Mouse (Mus musculus): Measurements from ENCODE around the gene Fam71e1.

Fam71e1 gene

DNA sequence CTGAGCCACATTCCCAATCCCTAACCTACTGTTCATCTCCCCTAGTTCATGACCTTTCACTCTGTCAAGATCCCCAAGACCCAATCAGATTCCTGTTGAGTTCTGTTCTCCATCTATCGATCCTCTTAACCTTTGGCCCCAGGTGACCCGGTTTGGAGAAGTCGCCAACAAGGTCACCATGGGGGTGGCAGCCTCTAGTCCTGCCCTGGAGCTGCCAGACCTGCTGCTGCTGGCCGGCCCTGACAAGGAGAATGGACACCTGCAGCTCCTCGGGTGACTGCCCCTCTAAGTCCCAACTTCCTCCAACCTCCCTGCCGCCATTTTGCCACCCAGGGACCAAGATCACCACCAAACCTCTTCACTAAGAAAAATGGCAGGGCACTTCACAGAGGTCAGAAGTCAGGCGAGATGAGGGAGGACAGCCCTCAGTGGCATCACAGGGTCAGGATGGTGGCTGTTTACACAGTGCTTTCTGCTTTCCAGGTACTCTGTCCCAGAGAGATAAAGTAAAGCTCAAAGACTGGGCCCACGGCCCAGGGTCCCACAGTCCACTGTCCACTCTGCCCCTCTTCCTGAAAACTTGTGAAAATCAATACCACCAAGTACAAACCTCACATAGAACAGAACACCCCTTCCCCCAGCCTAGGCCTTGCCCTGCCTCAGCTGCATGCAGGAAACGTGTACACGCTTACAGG is 1.1 kb downstream of the Fam71e1 start:
- DNase-seq (ENCODE audit: low read depth, low spot score), result peak; percentile 39

DNA sequence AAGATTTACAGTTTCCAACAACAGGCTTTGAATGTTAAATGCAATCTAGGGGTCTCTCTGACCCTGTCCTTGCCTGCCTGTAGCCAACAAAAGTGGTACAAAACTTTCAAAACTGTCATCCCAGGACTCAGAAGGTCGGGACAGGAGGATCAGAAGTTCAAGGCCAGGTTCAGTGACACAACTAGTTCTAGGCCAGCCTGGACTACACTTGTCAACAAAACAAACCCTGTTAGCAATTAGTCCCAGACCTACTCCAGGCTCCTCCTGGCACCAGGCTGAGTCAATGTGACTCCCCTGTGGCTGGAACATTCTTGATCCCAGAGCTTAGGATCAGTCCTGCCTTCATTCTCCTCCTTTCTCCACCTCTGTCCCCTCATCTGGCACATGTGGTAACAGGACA is 2.5 kb downstream of the Fam71e1 start:
- DNase-seq (ENCODE audit: low read depth, low spot score), result no peak

DNA sequence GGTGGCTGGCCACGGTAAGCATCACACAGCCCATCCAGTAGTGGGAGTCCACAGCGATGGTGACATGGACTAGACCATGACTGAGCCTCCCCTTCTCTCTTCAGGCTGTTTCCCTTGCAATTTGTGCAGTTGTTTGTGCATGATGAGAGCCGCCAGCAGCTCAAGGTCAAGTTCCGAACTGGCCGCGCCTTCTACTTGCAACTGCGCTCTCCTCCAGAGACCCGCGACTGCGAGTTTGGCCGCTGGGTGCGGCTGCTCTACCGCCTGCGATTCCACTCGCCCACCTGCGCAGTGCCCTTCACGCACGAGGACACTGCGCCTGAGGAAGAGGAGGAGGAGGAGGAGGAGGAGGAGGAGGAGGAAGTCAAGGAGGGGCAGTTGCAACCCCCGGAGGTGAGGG is 3.7 kb downstream of the Fam71e1 start:
- DNase-seq (ENCODE audit: low read depth, low spot score), result no peak

DNA sequence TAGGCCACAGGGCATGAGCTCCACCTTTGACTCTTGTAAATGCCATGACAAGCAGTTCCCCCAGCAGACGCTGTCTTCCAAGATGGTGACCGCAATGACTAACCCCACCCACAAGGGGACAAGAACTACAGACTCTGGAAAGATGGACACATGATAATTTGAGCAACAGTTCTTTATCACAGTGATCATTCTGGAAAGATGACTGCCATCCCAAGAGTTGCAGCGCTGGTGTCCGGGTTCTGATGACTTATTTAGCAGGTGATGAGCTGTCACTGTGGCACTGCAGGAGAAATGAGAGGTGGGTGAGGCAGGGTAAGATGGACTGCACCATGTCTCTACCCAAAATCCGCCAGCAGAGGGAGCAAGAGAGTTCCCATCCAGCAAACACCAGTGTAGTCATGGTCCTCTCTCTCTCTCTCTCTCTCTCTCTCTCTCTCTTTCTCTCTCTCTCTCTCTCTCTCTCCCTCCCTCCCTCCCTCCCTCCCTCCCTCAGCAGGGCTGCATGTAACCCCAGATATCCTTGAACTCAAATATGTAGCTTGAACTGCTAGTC is 5.3 kb downstream of the Fam71e1 start:
- DNase-seq (ENCODE audit: low read depth, low spot score), result peak; percentile 75

DNA sequence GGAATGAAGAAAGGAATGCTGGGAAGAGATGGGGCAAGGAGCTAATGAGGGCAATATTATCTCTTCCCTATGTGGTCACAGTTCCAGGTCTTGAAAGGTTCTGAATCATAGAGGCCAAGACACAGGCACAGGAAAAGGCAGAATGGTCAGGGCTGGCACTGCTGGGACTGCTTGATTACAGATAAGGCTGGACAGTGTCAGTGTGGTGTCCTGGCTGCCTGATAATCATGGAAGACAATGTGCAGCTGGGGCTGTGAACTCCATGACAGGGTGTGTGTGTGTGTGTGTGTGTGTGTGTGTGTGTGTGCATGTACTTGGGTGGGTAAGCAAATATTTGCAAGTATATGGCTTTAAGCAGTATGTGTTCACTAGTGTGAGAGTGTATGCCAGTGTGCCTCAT is 11.1 kb downstream of the Fam71e1 start:
- DNase-seq (ENCODE audit: low read depth, low spot score), result no peak

DNA sequence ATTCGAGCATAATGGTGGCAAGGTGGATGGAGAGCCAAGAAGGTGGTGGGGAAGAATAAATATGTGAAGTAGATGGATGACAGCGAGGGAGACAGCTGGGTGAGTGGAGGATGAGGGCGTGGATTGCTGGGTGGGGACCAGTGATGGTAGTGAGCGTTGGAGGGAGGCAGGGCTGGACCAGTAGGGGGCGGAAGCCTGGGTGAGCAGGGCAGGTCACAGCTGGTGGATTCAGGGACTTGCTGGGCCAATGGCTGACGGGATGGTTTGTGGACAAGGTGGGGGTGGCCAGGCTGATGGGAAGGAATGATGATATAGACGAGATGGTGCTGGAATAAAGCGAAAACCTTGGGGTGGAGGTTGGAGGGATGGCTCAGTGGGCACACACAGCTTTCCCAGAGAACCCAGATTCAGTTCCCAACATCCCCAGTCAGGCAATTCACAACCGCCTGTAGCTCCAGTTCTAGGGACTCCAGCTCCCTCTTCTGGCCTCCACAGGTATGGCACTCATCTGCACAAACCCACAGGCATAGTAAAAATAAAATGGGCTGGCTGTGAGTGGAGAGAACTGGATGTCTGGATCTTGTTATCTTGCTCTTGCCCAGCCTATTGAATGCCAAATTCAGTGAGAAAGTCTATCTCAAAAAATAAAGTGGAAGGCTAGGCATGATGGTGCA is 23.0 kb downstream of the Fam71e1 start:
- DNase-seq (ENCODE audit: low read depth, low spot score), result peak; percentile 48

DNA sequence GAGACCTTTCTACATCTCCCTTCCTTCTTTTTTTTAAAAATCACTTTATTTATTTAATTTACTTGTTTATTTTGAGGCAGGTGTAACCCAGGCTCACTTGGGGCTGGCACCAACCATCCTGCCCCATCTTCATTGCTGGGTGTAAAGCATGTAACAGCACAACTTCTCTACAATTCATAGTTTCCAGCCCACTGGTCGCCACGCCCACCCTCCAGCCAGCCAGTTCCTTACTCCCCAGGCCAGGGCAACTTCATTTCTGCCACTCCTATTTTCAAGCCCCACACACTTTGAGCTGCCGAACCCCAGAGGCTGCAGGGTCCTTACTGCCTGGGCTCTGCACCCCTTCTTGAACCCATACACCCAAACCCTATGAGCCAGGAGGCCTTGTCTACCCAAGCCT is 24.6 kb downstream of the Fam71e1 start:
- DNase-seq (ENCODE audit: low read depth, low spot score), result peak; percentile 53

DNA sequence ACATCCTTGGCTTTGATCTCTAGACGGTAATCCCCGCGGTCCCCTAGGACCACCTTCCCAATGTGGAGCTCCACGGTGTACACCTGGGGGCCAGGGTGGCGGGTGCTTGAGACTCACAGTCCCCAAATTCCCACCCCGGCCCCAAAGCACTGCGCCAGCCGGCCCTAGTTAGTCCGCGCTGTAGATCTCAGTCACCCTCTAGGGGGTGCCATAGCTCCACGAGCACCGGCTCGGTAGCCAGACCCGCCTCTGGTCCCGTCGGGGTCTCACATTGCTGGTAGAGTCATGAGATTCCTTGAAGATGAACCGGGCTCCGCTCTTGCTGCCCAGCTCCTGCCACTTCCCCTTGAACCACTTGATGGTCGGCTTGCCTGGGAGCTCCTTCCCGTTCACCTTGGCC is 25.3 kb downstream of the Fam71e1 start:
- peak; percentile 72 for DNase-seq (ENCODE audit: low read depth, low spot score)

DNA sequence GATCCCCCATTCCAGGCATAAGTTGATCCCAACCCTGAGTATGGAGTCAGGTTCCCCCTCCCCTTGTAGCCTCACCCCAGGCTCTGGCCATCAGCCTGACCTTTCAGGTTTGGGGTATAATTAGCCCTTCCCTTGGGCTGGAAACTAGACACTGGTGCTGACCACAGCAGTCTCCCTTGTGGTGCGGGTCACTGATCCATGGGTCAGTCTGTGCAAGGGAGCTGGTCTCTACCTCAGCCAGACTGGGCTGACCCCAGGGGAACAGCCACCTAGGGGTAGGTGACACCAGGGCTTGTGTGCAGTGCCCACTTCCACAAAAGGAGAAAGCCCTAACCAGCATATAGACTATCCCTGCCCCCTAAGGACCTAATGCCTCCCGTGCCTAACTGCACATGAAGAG is 26.7 kb downstream of the Fam71e1 start:
- no peak for DNase-seq (ENCODE audit: low read depth, low spot score)

DNA sequence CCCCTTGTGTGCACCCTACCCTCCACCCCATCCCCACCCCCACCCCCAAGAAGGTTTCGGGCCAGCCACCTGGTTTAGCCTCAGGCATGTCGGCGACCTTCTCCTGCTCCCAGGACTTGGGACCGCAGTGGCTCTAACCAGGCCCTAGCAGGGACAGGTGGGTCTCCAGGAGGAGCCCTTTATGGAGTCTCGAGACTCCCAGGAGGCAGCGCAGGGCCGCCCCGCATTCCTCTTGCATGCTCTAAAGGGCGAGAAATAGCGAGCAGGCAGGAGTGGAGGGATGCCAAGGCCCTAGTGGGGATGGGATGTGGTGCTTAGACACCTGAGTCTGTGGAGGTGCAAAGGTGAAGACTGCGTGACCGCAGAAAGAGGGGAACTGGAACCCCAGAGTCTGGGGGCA is 28.1 kb downstream of the Fam71e1 start, which contains the start of gene Mybpc2:
Mybpc2 (minus strand) TSS at position 155 of the 400 bp plus-strand sequence.
- no peak for DNase-seq (ENCODE audit: low read depth, low spot score)

DNA sequence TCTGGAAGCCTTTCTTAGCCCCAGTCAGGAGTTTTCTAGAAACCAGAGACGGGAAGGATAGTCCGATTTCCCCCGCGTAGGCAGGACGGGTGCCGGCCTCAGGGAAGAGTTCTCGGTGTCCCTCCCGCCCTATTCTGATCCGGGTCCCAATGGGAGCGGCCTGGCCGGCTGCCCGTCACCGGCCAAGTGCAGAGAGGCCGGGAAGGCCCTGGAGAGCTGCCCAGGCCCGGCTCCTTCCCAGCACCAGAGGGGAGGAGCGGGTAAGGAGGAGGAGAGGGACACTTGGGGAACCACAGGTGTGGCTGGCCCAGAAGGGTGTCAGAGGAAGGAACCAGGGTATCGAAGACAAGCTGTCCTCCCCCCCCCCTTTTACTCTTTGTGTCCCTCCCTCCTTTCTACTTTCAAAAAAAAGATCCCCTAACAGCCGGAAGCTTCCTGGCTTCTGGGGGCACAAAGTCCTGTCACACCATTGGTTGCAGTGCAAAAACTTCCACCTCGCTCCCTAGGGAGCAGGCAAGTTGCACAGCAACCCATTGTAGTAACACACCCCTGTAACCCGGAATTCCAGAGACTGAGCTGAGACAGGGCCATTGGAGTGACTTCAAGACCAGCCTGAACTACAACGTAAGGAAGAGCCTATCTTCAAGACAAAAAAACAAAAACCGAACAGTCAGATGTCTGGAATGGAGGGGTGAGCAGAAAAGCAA is 28.9 kb downstream of the Fam71e1 start:
- DNase-seq (ENCODE audit: low read depth, low spot score), result peak; percentile 24

DNA sequence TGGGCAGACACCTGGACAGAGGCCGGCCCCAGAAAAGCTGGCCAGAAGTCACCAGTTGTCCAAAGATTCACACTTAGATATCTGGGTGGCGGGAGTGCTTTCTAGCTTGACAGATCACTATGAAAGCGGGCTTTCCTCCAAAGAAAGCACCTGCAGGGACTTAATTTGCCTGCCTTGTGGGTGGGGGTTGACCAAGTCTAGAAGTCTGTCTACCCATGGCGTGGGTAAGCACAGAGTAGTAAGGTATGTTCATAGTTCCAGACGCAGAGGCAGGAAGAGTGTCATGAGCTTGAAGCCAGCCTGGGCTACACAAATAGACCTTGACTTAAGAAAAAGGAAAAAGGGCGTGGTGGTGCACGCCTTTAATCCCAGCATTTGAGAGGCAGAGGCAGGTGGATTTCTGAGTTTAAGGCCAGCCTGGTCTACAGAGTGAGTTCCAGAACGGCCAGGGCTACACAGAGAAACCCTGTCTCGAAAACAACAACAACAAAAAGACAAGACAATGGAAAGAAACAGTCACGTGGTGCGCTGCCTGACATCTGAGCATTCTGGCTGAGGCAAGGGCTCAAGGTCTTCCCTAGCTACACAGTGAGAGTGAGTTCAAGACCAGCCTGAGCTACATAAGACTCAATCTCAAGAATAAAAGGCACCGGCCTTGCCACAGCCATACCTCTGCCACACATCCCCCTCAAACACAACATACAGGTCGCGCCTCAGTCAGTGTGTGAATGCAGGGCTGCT is 30.2 kb downstream of the Fam71e1 start:
- peak; percentile 76 for DNase-seq (ENCODE audit: low read depth, low spot score)

DNA sequence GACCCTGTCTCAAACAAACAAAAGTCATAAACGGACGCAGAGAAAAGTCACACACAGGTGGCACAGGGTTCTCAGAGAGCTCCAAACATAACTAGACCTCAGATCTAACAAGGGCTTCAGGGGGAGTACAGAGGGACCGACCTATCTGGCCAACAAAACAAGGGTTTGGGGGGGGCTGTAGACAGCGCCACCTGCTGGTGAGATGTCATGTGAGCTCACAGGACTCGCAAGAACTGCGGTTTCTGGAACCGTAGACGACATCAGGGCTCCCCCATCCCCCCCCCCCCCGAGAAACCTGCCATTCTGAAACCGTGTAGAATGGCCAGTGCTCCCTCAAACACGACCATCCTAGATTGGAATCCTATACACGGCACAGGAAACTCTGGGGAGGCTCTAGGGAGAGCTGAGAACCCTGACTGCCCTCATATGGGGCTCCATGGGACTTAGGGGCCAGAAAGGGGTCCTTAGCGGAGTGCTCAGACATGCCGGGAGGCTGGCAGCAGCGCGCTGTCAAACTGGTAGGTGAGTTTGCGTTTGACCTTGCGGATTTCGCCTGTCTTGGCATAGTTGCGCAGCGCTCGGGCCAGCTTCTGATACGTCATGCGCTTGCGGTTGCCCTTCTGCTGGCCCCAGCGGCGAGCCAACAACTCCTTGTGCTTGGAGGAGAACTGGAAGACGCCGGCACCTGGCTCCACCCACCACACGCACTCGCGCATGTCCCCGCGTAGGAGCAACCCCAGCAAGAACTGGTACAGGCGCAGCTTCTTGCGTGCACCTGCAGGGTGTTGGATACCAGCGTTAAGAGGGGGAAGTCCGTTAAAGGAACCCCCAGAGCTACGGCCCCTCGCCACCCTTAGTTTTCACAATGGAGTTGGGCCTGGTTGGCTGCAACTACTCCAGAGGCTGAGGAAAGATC is 31.4 kb downstream of the Fam71e1 start:
- DNase-seq (ENCODE audit: low read depth, low spot score), result peak; percentile 94

DNA sequence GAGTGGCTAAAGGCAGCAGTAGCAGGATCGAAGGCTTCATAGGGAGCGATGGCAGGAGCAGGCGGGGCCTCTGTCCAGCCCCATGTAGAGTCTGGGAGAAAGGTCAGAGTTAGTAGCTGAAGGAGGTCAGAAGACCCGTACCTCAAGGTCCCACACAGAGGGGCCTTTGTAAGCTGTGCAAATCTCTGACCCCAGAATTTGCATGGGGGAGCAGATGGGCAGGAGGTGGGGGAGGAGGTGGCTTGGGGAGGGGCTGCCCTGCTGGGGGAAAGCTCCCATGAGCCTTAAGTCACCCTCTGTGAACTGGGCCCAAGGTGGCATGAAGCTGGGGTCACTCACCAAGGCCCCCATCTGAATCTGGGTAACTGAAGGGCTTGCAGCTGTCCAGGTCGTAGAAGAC is 33.1 kb downstream of the Fam71e1 start:
- peak; percentile 92 for DNase-seq (ENCODE audit: low read depth, low spot score)

DNA sequence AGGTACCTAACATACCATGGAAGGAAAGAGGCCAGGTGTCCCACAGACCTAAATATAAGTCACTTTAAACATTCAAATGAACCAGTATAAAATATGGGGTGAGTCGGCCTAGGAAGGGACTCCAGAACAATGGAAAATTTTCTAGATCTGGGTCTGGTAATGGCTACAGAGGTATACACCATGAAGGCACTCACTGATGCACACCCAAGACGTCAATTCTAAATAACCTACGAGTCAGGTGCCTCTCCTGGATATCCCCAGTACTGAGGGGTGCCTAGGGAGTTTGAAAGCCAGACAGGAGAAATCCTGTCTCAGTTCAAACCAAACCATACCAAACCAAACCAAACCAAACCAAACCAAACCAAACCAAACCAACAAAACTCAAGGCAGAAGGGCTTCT is 34.1 kb downstream of the Fam71e1 start:
- DNase-seq (ENCODE audit: low read depth, low spot score), result no peak

DNA sequence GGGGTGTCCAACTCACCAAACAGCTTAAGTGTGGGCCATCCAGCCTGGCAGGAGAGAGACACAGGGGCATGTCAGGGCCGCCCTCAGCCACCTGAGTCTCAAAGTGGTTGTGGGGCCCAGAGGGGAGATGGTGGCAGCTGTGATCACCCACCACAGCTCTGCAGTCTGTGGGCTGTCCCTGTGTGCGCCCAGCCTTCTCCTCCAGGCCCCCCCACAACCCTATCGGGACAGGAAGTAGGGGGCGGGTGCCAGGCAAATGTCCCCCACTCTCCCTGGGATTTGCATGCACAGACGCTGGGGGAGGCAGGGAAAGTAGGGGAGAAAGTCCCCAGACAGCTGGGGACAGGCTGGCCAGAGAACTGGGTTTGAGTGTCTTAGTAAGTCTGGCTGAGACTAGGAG is 34.8 kb downstream of the Fam71e1 start:
- DNase-seq (ENCODE audit: low read depth, low spot score), result peak; percentile 97

DNA sequence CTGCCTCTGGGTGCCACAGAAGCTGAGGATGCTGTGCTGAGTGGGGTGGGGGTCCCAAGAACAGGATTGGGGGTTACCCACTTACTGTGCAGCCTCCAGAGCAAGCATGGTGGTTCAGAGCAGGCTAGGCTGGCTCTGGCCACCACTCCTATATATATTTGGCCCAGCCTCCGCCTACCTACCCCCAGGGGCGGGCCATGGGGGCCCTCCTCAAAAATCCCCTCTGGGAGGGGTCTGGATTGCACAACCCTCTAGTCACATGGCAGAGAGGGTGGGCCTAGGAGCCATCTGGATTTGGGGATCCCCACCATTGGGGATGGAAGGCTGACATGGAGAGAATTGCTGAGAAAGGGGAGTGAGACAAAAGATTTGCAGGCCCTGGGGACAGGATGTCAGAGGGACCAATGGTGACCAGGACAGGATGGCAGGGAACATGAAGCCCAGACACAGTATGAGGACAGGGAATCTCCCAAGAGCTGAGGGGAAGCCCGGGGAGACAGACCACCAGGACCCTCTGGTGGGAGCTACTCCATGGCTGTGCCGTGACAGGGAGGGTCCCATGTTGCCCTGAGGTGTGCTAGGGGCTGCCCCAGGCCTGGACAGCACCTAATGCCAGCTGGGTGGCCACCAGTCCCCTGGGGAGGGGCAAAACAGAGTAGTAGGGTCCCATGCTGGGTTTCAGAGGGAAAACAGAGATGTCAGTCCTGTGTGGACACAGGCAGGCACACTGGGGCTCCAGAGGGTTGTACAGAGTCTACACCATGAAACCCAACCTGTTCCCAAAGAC is 35.8 kb downstream of the Fam71e1 start, which contains the start of gene Spib:
Spib (minus strand) TSS at position 126 of the 787 bp plus-strand sequence.
- peak; percentile 90 for DNase-seq (ENCODE audit: low read depth, low spot score)

DNA sequence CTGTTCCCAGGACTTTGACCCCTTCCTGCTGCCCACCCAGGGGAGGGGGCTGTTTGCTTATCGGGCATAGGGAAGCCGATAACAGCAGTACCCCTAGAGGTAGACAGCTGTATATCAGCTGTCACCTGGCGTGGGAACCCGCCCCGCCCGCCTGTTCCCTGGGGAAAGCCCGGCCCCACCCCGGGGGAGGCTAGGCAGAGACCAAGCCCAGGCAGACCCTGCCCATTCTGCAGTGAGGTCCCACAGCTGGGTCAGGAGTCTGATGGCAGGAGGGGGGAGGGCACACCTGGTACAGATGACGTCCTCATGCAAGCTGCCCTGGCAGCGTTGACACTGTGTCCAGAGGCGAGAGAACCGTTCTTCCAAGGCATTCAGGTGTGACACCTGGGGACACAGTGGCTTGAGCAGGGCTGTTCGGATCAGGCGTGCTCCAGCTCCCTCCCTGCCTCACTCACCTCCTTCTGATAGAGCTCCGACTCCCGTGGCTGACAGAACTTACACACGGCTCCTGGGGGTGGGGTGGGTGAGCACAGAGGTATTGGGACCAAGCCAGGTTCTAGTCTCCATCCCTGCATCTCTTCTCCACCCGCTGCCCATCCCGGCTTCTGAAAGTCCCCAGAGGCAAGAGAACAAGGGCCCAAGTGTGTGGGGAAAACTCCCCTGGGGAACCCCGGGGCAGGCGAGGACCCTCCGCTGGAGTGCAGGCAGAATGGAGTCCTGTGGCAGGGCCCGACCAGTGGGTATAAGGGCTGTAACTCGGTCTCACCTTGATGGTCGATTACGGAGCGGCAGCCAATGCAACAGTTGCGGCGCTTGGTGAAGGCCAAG is 36.8 kb downstream of the Fam71e1 start:
- peak; percentile 88 for DNase-seq (ENCODE audit: low read depth, low spot score)

DNA sequence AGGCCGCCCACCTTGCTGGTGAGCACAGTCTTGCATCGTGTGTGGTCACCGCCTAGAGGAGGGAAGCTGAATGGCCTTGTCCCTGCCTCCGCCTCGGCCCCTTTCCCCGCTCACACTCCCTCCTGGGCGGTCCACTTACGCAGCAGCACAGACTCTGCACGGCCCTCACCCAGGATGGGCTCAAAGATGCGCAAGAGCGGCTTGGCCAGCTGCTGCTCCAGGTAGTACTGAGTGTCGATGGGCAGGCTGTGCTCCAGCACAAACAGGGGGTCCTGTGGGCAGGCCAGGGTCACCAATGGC is 37.3 kb downstream of the Fam71e1 start:
- DNase-seq (ENCODE audit: low read depth, low spot score), result no peak
